Mouse (Mus musculus) heart, postnatal 10 days (tissue): ENCODE data around the gene Gm614. TPM values are rescaled to one million over a fixed set of nuclear protein-coding genes. Genes with fewer than 3 reads are reported as not detected.

Experiments used
- DNase-seq, 2 experiments: peaks; one replicate each; pipeline ENCODE4 v3.0.0; 2021
- intact Hi-C: fragments of 180-260 bp; cut with DNase I; formaldehyde crosslinking; loops from one replicate; pipeline ENCODE4 v1.15.1; 2025
- total RNA-seq, 2 experiments: library from RNA; stranded (reverse); gene quantifications; 2 replicates each; pipeline ENCODE4 v1.2.3; 2021

Gm614 gene
- under 1 TPM; 0.36 to 0.62 TPM for total RNA-seq

- no peak for DNase-seq
- intact Hi-C loops, result no loop called here
Observed at GRCm38 (mm10) chrX:101263892-101264291, at the start of gene Gm614. TSS of gene Gm614 (minus strand) at chrX:101263992.

- DNase-seq, result no peak
- intact Hi-C loops, result no loop called here
Observed at GRCm38 (mm10) chrX:101309299-101309698, 45.5 kb upstream of the Gm614 start.

DNA sequence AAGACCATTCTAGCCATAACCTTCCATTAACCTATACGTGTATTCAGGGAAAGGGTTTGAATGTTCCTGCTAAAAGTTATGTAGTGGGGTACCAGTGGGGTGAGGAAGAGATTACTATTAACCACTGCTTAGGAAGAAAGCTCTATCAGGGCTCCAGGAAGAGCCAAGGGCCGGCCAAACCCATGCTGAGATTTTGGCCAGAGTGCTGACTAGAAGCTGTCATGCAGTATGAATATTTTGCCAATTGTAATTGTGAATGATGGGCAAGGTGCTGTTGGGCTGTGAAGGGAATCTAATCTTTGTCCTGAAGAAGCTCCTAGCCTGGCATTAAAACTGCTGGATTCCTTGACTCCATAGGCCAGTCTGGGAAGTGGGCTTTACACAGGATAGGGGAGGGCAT, 40.9 kb upstream of the Gm614 start:
- DNase-seq, result no peak

GRCm38 (mm10) chrX:101301654-101302053, 37.9 kb upstream of the Gm614 start:
- intact Hi-C loops, result no loop called here
- DNase-seq, result no peak

More for the DNA sequence above, 40.9 kb upstream of the Gm614 start:
- intact Hi-C loops, result no loop called here

GRCm38 (mm10) chrX:101300427-101301030, 36.7 kb upstream of the Gm614 start:
- DNase-seq, result peak in 1 of 2 experiments; percentile 18
- intact Hi-C loops, result no loop called here

- intact Hi-C loops, result no loop called here
Observed at GRCm38 (mm10) chrX:101299473-101300426, 36.0 kb upstream of the Gm614 start.

GRCm38 (mm10) chrX:101299055-101299454, 35.3 kb upstream of the Gm614 start, which contains the start of gene Nlgn3:
TSS of gene Nlgn3 (plus strand) at chrX:101299168.
- DNase-seq, result no peak
- intact Hi-C loops, result no loop called here

More at GRCm38 (mm10) chrX:101299473-101300426, 36.0 kb upstream of the Gm614 start:
- no peak for DNase-seq

DNA sequence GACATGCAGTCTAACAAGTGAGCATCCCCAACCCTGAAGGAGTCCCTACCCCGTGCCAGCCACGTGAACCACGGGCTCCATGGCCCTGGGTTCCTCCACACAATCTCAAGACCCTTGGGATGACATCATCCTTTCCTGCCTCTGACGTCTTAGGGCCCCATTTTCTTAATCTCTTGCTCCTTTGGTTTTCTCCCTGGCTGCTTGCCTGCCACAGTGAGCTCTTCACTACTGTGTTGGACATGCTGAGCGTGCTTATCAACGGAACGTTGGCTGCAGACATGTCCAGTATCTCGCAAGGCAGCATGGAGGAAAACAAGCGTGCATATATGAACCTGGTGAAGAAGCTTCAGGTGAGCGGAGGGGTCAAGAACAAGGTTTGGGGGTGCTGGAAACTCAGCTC, 26.3 kb upstream of the Gm614 start:
- intact Hi-C loops, result no loop called here
- DNase-seq, result no peak

- intact Hi-C loops, result no loop called here
- DNase-seq, result no peak
Observed at GRCm38 (mm10) chrX:101289037-101289436, 25.2 kb upstream of the Gm614 start.

- intact Hi-C loops, result no loop called here
- no peak for DNase-seq
Observed at GRCm38 (mm10) chrX:101288432-101288831, 24.6 kb upstream of the Gm614 start.

- intact Hi-C loops, result no loop called here
- DNase-seq, result no peak
Observed at GRCm38 (mm10) chrX:101287543-101287942, 23.8 kb upstream of the Gm614 start.

- intact Hi-C loops, result loop anchor here (1.0 kb wide), 1 partner anchor 154 kb away; no protein-coding TSS in a partner anchor
- no peak for DNase-seq
Observed at GRCm38 (mm10) chrX:101285953-101286670, 22.3 kb upstream of the Gm614 start.

- intact Hi-C loops, result loop anchor here (1.0 kb wide), 1 partner anchor 153 kb away; no protein-coding TSS in a partner anchor
- DNase-seq, result peak; percentile 34 to 62
Observed at GRCm38 (mm10) chrX:101285534-101285933, 21.7 kb upstream of the Gm614 start.

GRCm38 (mm10) chrX:101282813-101283212, 19.0 kb upstream of the Gm614 start:
- intact Hi-C loops, result no loop called here
- no peak for DNase-seq

- intact Hi-C loops, result loop anchor here (2.0 to 10.0 kb wide), 2 partner anchors 19 to 151 kb away; partner anchors contain the start of genes Foxo4, Nono and Zmym3
- peak; percentile 92 to 94 for DNase-seq
Observed at GRCm38 (mm10) chrX:101273875-101274738, 10.3 kb upstream of the Gm614 start, which contains the start of gene Med12. TSS of gene Med12 (plus strand) at chrX:101274030.

GRCm38 (mm10) chrX:101273410-101273809, 9.6 kb upstream of the Gm614 start:
- intact Hi-C loops, result loop anchor here (2.0 to 10.0 kb wide), 2 partner anchors 19 to 151 kb away; partner anchors contain the start of genes Foxo4, Nono and Zmym3

DNA sequence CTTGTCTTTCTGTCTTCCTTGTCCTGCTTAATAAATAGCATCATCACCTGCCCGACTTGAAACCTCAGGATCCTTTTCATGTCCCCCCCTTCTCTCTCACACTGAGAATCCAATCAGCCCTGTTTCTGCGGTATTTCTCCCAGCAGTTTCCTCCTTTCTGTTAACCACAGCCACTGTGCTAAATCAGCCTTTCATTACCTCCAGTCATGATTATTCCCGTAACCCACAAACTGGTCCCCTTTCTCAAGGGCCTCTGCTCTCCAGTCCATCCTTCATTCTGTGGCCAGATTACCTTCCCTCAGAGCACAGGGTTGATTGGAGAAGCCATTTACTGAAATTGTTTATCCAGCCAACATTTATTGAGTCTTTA, 4.9 kb upstream of the Gm614 start, which contains the start of gene Gm20489:
Gene Gm20489 (minus strand): TSS at position 269 of the 370 bp plus-strand sequence.
- no peak for DNase-seq
- intact Hi-C loops, result no loop called here

More at GRCm38 (mm10) chrX:101273410-101273809, 9.6 kb upstream of the Gm614 start:
- DNase-seq, result no peak

GRCm38 (mm10) chrX:101268025-101268754, 4.4 kb upstream of the Gm614 start, which contains the start of gene Il2rg:
TSS of gene Il2rg (minus strand) at chrX:101268255.
- intact Hi-C loops, result no loop called here
- no peak for DNase-seq

DNA sequence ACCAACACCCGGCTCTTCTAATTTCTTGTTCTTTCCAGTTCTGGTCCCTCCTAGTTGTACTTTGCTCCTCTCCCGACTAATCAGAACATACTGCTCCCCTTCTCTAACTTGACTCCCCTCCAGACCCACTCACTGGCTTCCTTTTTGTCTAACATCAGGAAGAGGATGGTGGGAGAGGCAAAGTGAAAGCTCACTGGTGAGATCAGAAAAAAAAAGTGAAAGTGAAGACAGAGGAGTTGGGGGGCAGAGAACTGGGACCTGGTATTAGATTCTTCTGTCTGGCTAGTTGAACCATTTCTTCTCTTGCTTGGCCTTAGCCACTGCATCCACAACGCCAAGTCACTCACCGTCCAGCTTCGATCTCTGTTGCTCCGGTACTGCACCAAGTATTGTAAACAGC, 2.8 kb upstream of the Gm614 start:
- intact Hi-C loops, result no loop called here
- DNase-seq, result no peak
